ENCODE assay signal across 8 mouse cellular contexts in genomic region chr6:82915889-82916288, GRCm38 (mm10). TPM values are rescaled to one million over a fixed set of nuclear protein-coding genes. Genes with fewer than 3 reads are reported as not detected.
DNase-seq lines count a peak whose midpoint lies in the region; ATAC-seq and TF ChIP-seq lines count a peak whose summit lies in the region.

No protein-coding gene starts in this region.

- H3K4me1 ChIP-seq in heart, postnatal 0 days (ENCODE audit: control insufficient read depth, insufficient read depth): 0 out of 2 replicates have a peak, but pooled peaks cover 6% of the 10 kb centered on the region
- no peaks in the 10 kb centered on the region for H3K4me1 ChIP-seq in hindbrain, postnatal 0 days (ENCODE audit: insufficient read depth, low read length)

- 0 out of 2 replicates have a peak, but pooled peaks cover 2% of the 10 kb centered on the region for H3K27me3 ChIP-seq in heart, postnatal 0 days (ENCODE audit: control insufficient read depth, insufficient read depth, low read length)
- no peaks in the 10 kb centered on the region for H3K27me3 ChIP-seq in hindbrain, postnatal 0 days (ENCODE audit: insufficient read depth, low read length)
- H3K27me3 ChIP-seq in splenic B cell, adult 2 months (ENCODE audit: control insufficient read depth, insufficient read depth, low read length, poor library complexity, severe bottlenecking): no peaks in the 10 kb centered on the region

- peak; percentile 71 for TF ChIP-seq CTCF in heart, postnatal 0 days (IDR thresholded peaks at IDR 0.05; ENCODE audit: low read depth)
- peak; percentile 92 for TF ChIP-seq CTCF in hindbrain, postnatal 0 days (IDR thresholded peaks at IDR 0.05; ENCODE audit: low read depth)

- no peak overlapping the region for H3K4me3 ChIP-seq in heart, postnatal 0 days (ENCODE audit: low read depth, low read length)
- no peak overlapping the region for H3K4me3 ChIP-seq in hindbrain, postnatal 0 days (ENCODE audit: low read length)

- no peak overlapping the region for H3K9ac ChIP-seq in heart, postnatal 0 days (replicated peaks; ENCODE audit: low read depth, low read length)
- H3K9ac ChIP-seq in hindbrain, postnatal 0 days (replicated peaks; ENCODE audit: low read length): no peak overlapping the region

- H3K36me3 ChIP-seq in heart, postnatal 0 days (replicated peaks; ENCODE audit: control insufficient read depth, insufficient read depth, low read length): no peaks in the 10 kb centered on the region
- no peaks in the 10 kb centered on the region; the same call in 1 of the 2 replicates for H3K36me3 ChIP-seq in hindbrain, postnatal 0 days (ENCODE audit: insufficient read depth, low read length)
- no peaks in the 10 kb centered on the region for H3K36me3 ChIP-seq in splenic B cell, adult 2 months (ENCODE audit: control insufficient read depth, insufficient read depth, low read length, poor library complexity, severe bottlenecking)

- H3K4me2 ChIP-seq in heart, postnatal 0 days (ENCODE audit: low read depth, low read length): no peak overlapping the region
- no peak overlapping the region for H3K4me2 ChIP-seq in hindbrain, postnatal 0 days (ENCODE audit: low read depth, low read length)

- TF ChIP-seq EP300 in heart, postnatal 0 days (IDR thresholded peaks at IDR 0.05; ENCODE audit: low read depth): no peak

- no peak overlapping the region for H3K27ac ChIP-seq in heart, postnatal 0 days (ENCODE audit: low read depth)
- H3K27ac ChIP-seq in hindbrain, postnatal 0 days: peak overlapping the region; percentile 75; the same call in 1 of the 2 replicates

- no peak for ATAC-seq in heart, postnatal 0 days (ENCODE audit: insufficient read depth, low read depth)
- ATAC-seq in hindbrain, postnatal 0 days: no peak

- 19% methylated on average over 3 of the region's 3 CpGs for WGBS in heart, postnatal 0 days
- 21% methylated on average over 3 of the region's 3 CpGs for WGBS in hindbrain, postnatal 0 days

- no peaks in the 10 kb centered on the region for H3K9me3 ChIP-seq in heart, postnatal 0 days (replicated peaks; ENCODE audit: control insufficient read depth, low read length)
- no peaks in the 10 kb centered on the region for H3K9me3 ChIP-seq in hindbrain, postnatal 0 days (ENCODE audit: low read length)

- no peak for DNase-seq in heart, postnatal 0 days (ENCODE audit: low spot score)
- DNase-seq in heart, adult 8-10 months (ENCODE audit: low spot score): no peak
- peak; percentile 45 for DNase-seq in urinary bladder, postnatal 25 days (ENCODE audit: low spot score)
- DNase-seq in urinary bladder, adult 2 months (ENCODE audit: low spot score): no peak
- peak; percentile 40 for DNase-seq in c-Kit-positive CD71-positive TER-119-negative erythroid progenitor cells, embryonic 14.5 days (ENCODE audit: low read depth)
- peak; percentile 71 for DNase-seq in hindbrain, postnatal 0 days (ENCODE audit: low spot score)
- DNase-seq in lung, postnatal 25 days (ENCODE audit: low spot score): peak; percentile 68
- DNase-seq in splenic B cell, adult 2 months (ENCODE audit: low read depth, low spot score): peak; percentile 71

RNA-seq across cellular contexts. Expression of gene Sema4f, which starts 23.7 kb away (rescaled TPM):
- not detected in 2 replicates for total RNA-seq in heart, postnatal 0 days (2014; rRNA removed; ENCODE audit: low replicate concordance)
- 0.04 TPM in 1 of 2 replicates, not detected in the other for polyA plus RNA-seq in heart, postnatal 0 days (2015; fragmentation: Nextera tagmentation; extraction: Ambion mirVana)
- total RNA-seq in heart, adult 8-10 months (2022): under 1 TPM in 3 of 4 experiments, not detected in 1; 0.17 to 0.31 (median 0.22) TPM
- polyA plus RNA-seq in urinary bladder, adult 2 months (2012; rRNA removed): 0.31 and 0.43 TPM in 2 replicates
- 19.2 and 21.6 TPM in 2 replicates for total RNA-seq in hindbrain, postnatal 0 days (2014; rRNA removed)
- 18.1 and 19.4 TPM in 2 replicates for polyA plus RNA-seq in hindbrain, postnatal 0 days (2015; fragmentation: Nextera tagmentation; extraction: Ambion mirVana)

RNA-seq across cellular contexts. Expression of gene M1ap, which starts 30.8 kb away (rescaled TPM):
- 0.39 TPM in 1 of 2 replicates, not detected in the other for total RNA-seq in heart, postnatal 0 days (2014; rRNA removed; ENCODE audit: low replicate concordance)
- polyA plus RNA-seq in heart, postnatal 0 days (2015; fragmentation: Nextera tagmentation; extraction: Ambion mirVana): 0.59 and 0.75 TPM in 2 replicates
- total RNA-seq in heart, adult 8-10 months (2022): not detected
- polyA plus RNA-seq in urinary bladder, adult 2 months (2012; rRNA removed): 0.30 and 0.62 TPM in 2 replicates
- total RNA-seq in hindbrain, postnatal 0 days (2014; rRNA removed): 0.16 TPM in 1 of 2 replicates, not detected in the other
- polyA plus RNA-seq in hindbrain, postnatal 0 days (2015; fragmentation: Nextera tagmentation; extraction: Ambion mirVana): 0.24 and 0.38 TPM in 2 replicates

Comparison
In these comparisons a context has a peak if more than half of its experiments do, and no peak if none do; other contexts are left out.
1. DNase-seq: peak in urinary bladder, postnatal 25 days (single experiment), c-Kit-positive CD71-positive TER-119-negative erythroid progenitor cells, embryonic 14.5 days (single experiment), hindbrain, postnatal 0 days (single experiment), lung, postnatal 25 days (single experiment) and splenic B cell, adult 2 months (single experiment); none in heart, postnatal 0 days (single experiment), heart, adult 8-10 months (single experiment) and urinary bladder, adult 2 months (single experiment).
2. RNA of gene Sema4f, which starts 23.7 kb away (total RNA-seq): 19.2 to 21.6 TPM in hindbrain, postnatal 0 days; 0.17 to 0.31 TPM in heart, adult 8-10 months and not detected in heart, postnatal 0 days; every median in the first group is over 10 times any median in the second.